Mouse (Mus musculus) lung, adult 2 months (tissue): Measurements from ENCODE around the gene Bckdhb.

ENCODE experiments used
- CTCF ChIP-seq: fragments of 200-500 bp; IDR thresholded peaks from 2 replicates; pipeline ENCODE4 v1.5.1; 2011; ENCODE audit warnings: mild to moderate bottlenecking, low read length, control low read depth; ENCODE audit not compliant: insufficient read depth
- POLR2A ChIP-seq: fragments of 200-500 bp; IDR thresholded peaks from 2 replicates; pipeline ENCODE4 v1.6.1; 2011; ENCODE audit warnings: low read depth, mild to moderate bottlenecking, control low read depth, low read length, borderline replicate concordance; ENCODE audit errors: extremely low read depth

GRCm38 (mm10) chr9:83925688-83926041, 720 bp downstream of the Bckdhb start:
- TF ChIP-seq CTCF (no peak), POLR2A (no peak)
